In the genomic region with DNA sequence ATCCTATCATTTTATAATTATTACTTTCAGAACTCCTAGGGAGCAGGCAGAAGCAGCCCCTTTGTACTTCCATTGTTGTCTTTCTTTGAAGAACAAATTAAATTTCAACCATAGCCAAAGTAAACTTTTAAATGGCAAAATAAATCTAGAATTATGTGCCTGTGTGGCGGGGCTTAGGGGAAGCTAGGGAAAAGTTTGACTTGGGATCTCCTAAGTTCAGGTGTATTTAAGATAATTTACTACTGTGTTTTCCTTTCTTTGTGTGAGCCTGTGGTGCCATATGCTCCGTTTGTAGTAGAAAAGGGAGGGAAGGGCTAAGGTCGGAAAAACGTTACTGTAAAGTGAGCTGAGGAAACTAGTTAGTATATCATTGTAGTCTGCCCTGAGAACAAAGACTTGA, we compare ENCODE assay signal across 33 mouse cellular contexts.
"Had no signal": no experiment of that assay in that cellular context is flagged by ENCODE, and none has a peak within 500 bp of the region (broad histone marks: within the 10 kb centered on the region; RNA-seq: fewer than 3 reads in every experiment).

No protein-coding gene starts in this region.

- H3K9me3 ChIP-seq: limb, embryonic 10.5 days; limb, embryonic 12.5 days; limb, embryonic 13.5 days; limb, embryonic 15.5 days; liver, embryonic 12.5 days; liver, embryonic 13.5 days; liver, embryonic 15.5 days; lung, embryonic 15.5 days; megakaryocyte, embryonic 14.5 days; midbrain, embryonic 10.5 days; midbrain, embryonic 12.5 days; midbrain, embryonic 13.5 days; midbrain, embryonic 15.5 days; neural tube, embryonic 12.5 days; neural tube, embryonic 13.5 days had no signal

- H3K9ac ChIP-seq: limb, embryonic 12.5 days; limb, embryonic 13.5 days; limb, embryonic 15.5 days; liver, embryonic 12.5 days; liver, embryonic 13.5 days; liver, embryonic 14.5 days; liver, embryonic 15.5 days; liver, postnatal 0 days; lung, embryonic 14.5 days; lung, embryonic 15.5 days; midbrain, embryonic 12.5 days; midbrain, embryonic 13.5 days; midbrain, embryonic 15.5 days; neural tube, embryonic 12.5 days; neural tube, embryonic 13.5 days had no signal

- DNase-seq: left cerebral cortex, postnatal 4 days; liver; liver, embryonic 13.5 days; liver, postnatal 0 days; lung, adult 18-20 months; lung, adult 2 months; lung, embryonic 14.5 days; lung, postnatal 10 days; lung, postnatal 14 days; lung, postnatal 36 days; lung, postnatal 4 days; midbrain, embryonic 14.5 days had no signal

- H3K36me3 ChIP-seq: limb, embryonic 10.5 days; limb, embryonic 12.5 days; limb, embryonic 13.5 days; limb, embryonic 15.5 days; liver, embryonic 12.5 days; liver, embryonic 13.5 days; liver, embryonic 15.5 days; lung, embryonic 15.5 days; midbrain, embryonic 10.5 days; midbrain, embryonic 12.5 days; midbrain, embryonic 13.5 days; midbrain, embryonic 15.5 days; neural tube, embryonic 12.5 days; neural tube, embryonic 13.5 days had no signal

- ATAC-seq: liver, embryonic 12.5 days; liver, postnatal 0 days; lung, postnatal 0 days; midbrain, embryonic 13.5 days; midbrain, embryonic 15.5 days; midbrain, embryonic 16.5 days had no signal

- H3K4me3 ChIP-seq: limb, embryonic 10.5 days; limb, embryonic 12.5 days; limb, embryonic 13.5 days; limb, embryonic 15.5 days; liver, embryonic 12.5 days; liver, embryonic 13.5 days; liver, embryonic 15.5 days; lung, embryonic 15.5 days; megakaryocyte, embryonic 14.5 days; midbrain, embryonic 10.5 days; midbrain, embryonic 12.5 days; midbrain, embryonic 13.5 days; midbrain, embryonic 15.5 days; myocyte; neural tube, embryonic 12.5 days; neural tube, embryonic 13.5 days had no signal

- H3K27me3 ChIP-seq: limb, embryonic 12.5 days; limb, embryonic 13.5 days; limb, embryonic 15.5 days; liver, embryonic 12.5 days; liver, embryonic 13.5 days; liver, embryonic 15.5 days; lung, embryonic 15.5 days; megakaryocyte, embryonic 14.5 days; midbrain, embryonic 12.5 days; midbrain, embryonic 13.5 days; midbrain, embryonic 15.5 days; neural tube, embryonic 12.5 days; neural tube, embryonic 13.5 days had no signal

- H3K4me1 ChIP-seq: limb, embryonic 15.5 days; liver, embryonic 12.5 days; liver, embryonic 13.5 days; liver, embryonic 15.5 days; lung, embryonic 15.5 days; megakaryocyte, embryonic 14.5 days; midbrain, embryonic 10.5 days; midbrain, embryonic 12.5 days; midbrain, embryonic 13.5 days; midbrain, embryonic 15.5 days; neural tube, embryonic 12.5 days; neural tube, embryonic 13.5 days had no signal

- H3K4me2 ChIP-seq: limb, embryonic 12.5 days; limb, embryonic 13.5 days; limb, embryonic 15.5 days; liver, embryonic 11.5 days; liver, embryonic 12.5 days; liver, embryonic 13.5 days; liver, embryonic 15.5 days; lung, embryonic 14.5 days; lung, embryonic 15.5 days; midbrain, embryonic 11.5 days; midbrain, embryonic 12.5 days; midbrain, embryonic 13.5 days; midbrain, embryonic 15.5 days; neural tube, embryonic 12.5 days; neural tube, embryonic 13.5 days had no signal

- H3K27ac ChIP-seq: limb, embryonic 10.5 days; limb, embryonic 12.5 days; limb, embryonic 13.5 days; limb, embryonic 15.5 days; liver, embryonic 12.5 days; liver, embryonic 13.5 days; liver, embryonic 14.5 days; liver, embryonic 15.5 days; lung, embryonic 15.5 days; macrophage; midbrain, embryonic 10.5 days; midbrain, embryonic 12.5 days; midbrain, embryonic 13.5 days; midbrain, embryonic 15.5 days; neural tube, embryonic 12.5 days; neural tube, embryonic 13.5 days had no signal
